Mouse (Mus musculus) heart, embryonic 13.5 days (tissue): ENCODE results near the gene Hoxb3. TPM values are rescaled to one million over a fixed set of nuclear protein-coding genes. Genes with fewer than 3 reads are reported as not detected.

Source experiments
- ATAC-seq: fragments of 200-750 bp; cut with Nextera tagmentation; 2 replicates; pipeline ENCODE4 v1.8.0; 2017; ENCODE audit warnings: moderate TSS enrichment; ENCODE audit not compliant: insufficient number of reproducible peaks, low FRiP score, low TSS enrichment; ENCODE audit errors: extremely low read depth
- H3K27ac ChIP-seq: fragments of 300-500 bp; sonication (generic); replicated peaks from 2 replicates; pipeline ENCODE4 v1.5.1; 2015; ENCODE audit warnings: moderate library complexity, mild to moderate bottlenecking, inconsistent platforms
- H3K27me3 ChIP-seq: fragments of 300-500 bp; sonication (generic); replicated peaks from 2 replicates; pipeline ENCODE4 v1.6.1; 2015; ENCODE audit warnings: mild to moderate bottlenecking, inconsistent platforms
- H3K36me3 ChIP-seq: fragments of 300-500 bp; sonication (generic); 2 replicates; pipeline ENCODE4 v1.6.1; 2015; ENCODE audit warnings: mild to moderate bottlenecking, inconsistent platforms
- H3K4me1 ChIP-seq: fragments of 300-500 bp; sonication (generic); 2 replicates; pipeline ENCODE4 v1.6.1; 2015; ENCODE audit warnings: inconsistent platforms
- H3K4me2 ChIP-seq: fragments of 300-500 bp; sonication (generic); 2 replicates; pipeline ENCODE4 v1.6.1; 2015; ENCODE audit warnings: inconsistent platforms, mild to moderate bottlenecking, moderate library complexity
- H3K4me3 ChIP-seq: fragments of 300-500 bp; sonication (generic); 2 replicates; pipeline ENCODE4 v1.5.1; 2015; ENCODE audit warnings: moderate library complexity, mild to moderate bottlenecking, inconsistent platforms
- H3K9ac ChIP-seq: fragments of 300-500 bp; sonication (generic); 2 replicates; pipeline ENCODE4 v1.6.1; 2015; ENCODE audit warnings: inconsistent platforms, mild to moderate bottlenecking, moderate library complexity
- H3K9me3 ChIP-seq: fragments of 300-500 bp; sonication (generic); 2 replicates; pipeline ENCODE4 v1.6.1; 2016; ENCODE audit warnings: inconsistent platforms
- WGBS: fragments of 180-500 bp; shearing (Covaris S2); methylation state at CpG from one replicate; pipeline ENCODE4 v1.1.7; 2015; ENCODE audit warnings: mixed read lengths; 5-methylcytosine and 5-hydroxymethylcytosine counted together
- polyA plus RNA-seq: library from polyadenylated mRNA; unstranded; fragments of >200 nt; fragmentation: Nextera tagmentation; extraction: Ambion mirVana; gene quantifications from 2 replicates; pipeline ENCODE4 v1.2.1, GENCODE M21; 2015

Gene Hoxb3
- polyA plus RNA-seq, 1 experiment from 2014 or later, result 1.1 TPM

- Histone ChIP-seq H3K27me3 (peaks cover 100% of the 10 kb centered on the region), H3K4me3 (peak overlapping the region; percentile 23), H3K4me1 (no peaks in the 10 kb centered on the region; the same call in 1 of the 2 replicates), H3K36me3 (no peaks in the 10 kb centered on the region), H3K4me2 (peak overlapping the region; percentile 49), H3K9me3 (no peaks in the 10 kb centered on the region), H3K27ac (peak overlapping the region; percentile 45; the same call in 1 of the 2 replicates), H3K9ac (peak overlapping the region; percentile 67)
- no peak for ATAC-seq
- 8% methylated on average over 8 of the region's 8 CpGs for WGBS
Observed at GRCm38 (mm10) chr11:96324965-96325364, 1.8 kb downstream of the Hoxb3 start.

- H3K4me3 ChIP-seq, result peak overlapping the region; percentile 23
- ATAC-seq, result no peak
- 5% methylated on average over 22 of the region's 22 CpGs for WGBS
- H3K27me3 ChIP-seq, result peaks cover 100% of the 10 kb centered on the region
- peak overlapping the region; percentile 67 for H3K9ac ChIP-seq
- H3K9me3 ChIP-seq, result no peaks in the 10 kb centered on the region
- peak overlapping the region; percentile 49 for H3K4me2 ChIP-seq
- H3K27ac ChIP-seq, result peak overlapping the region; percentile 45; the same call in 1 of the 2 replicates
- H3K36me3 ChIP-seq, result no peaks in the 10 kb centered on the region
- H3K4me1 ChIP-seq, result no peaks in the 10 kb centered on the region; the same call in 1 of the 2 replicates
Observed at GRCm38 (mm10) chr11:96325747-96326212, 2.7 kb downstream of the Hoxb3 start.

- WGBS, result 8% methylated on average over 12 of the region's 12 CpGs
- H3K9me3 ChIP-seq, result no peaks in the 10 kb centered on the region
- H3K4me1 ChIP-seq, result no peaks in the 10 kb centered on the region; the same call in 1 of the 2 replicates
- H3K4me3 ChIP-seq, result peak overlapping the region; percentile 9; the same call in 1 of the 2 replicates
- H3K27ac ChIP-seq, result peak overlapping the region; percentile 15; the same call in 1 of the 2 replicates
- peaks cover 100% of the 10 kb centered on the region for H3K27me3 ChIP-seq
- H3K9ac ChIP-seq, result peak overlapping the region; percentile 44; the same call in 1 of the 2 replicates
- no peak for ATAC-seq
- H3K36me3 ChIP-seq, result no peaks in the 10 kb centered on the region
- H3K4me2 ChIP-seq, result peak overlapping the region; percentile 49
Observed at GRCm38 (mm10) chr11:96326705-96327104, 3.6 kb downstream of the Hoxb3 start.

GRCm38 (mm10) chr11:96327122-96327521 is 4.0 kb downstream of the Hoxb3 start:
- Histone ChIP-seq H3K27ac (0 out of 2 replicates have a peak overlapping the region, but pooled peaks have one; percentile 17), H3K4me1 (no peaks in the 10 kb centered on the region; the same call in 1 of the 2 replicates), H3K27me3 (peaks cover 100% of the 10 kb centered on the region), H3K9ac (0 out of 2 replicates have a peak overlapping the region, but pooled peaks have one; percentile 44), H3K36me3 (no peaks in the 10 kb centered on the region), H3K9me3 (no peaks in the 10 kb centered on the region), H3K4me2 (peak overlapping the region; percentile 49), H3K4me3 (no peak overlapping the region)
- whole genome bisulfite sequencing, result 14% methylated on average over 7 of the region's 7 CpGs
- no peak for ATAC-seq

GRCm38 (mm10) chr11:96327750-96328149 is 4.6 kb downstream of the Hoxb3 start:
- peaks cover 2% of the 10 kb centered on the region for H3K4me1 ChIP-seq
- H3K4me3 ChIP-seq, result no peak overlapping the region
- 14% methylated on average over 5 of the region's 5 CpGs for WGBS
- H3K36me3 ChIP-seq, result no peaks in the 10 kb centered on the region
- H3K9me3 ChIP-seq, result no peaks in the 10 kb centered on the region
- no peak for ATAC-seq
- no peak overlapping the region for H3K9ac ChIP-seq
- peaks cover 100% of the 10 kb centered on the region for H3K27me3 ChIP-seq
- peak overlapping the region; percentile 49 for H3K4me2 ChIP-seq
- H3K27ac ChIP-seq, result 0 out of 2 replicates have a peak overlapping the region, but pooled peaks have one; percentile 17

GRCm38 (mm10) chr11:96328605-96329004 is 5.5 kb downstream of the Hoxb3 start:
- Histone ChIP-seq H3K27ac (0 out of 2 replicates have a peak overlapping the region, but pooled peaks have one; percentile 24), H3K9me3 (no peaks in the 10 kb centered on the region), H3K36me3 (no peaks in the 10 kb centered on the region), H3K9ac (no peak overlapping the region), H3K4me1 (peaks cover 4% of the 10 kb centered on the region), H3K4me3 (no peak overlapping the region), H3K27me3 (peaks cover 100% of the 10 kb centered on the region), H3K4me2 (0 out of 2 replicates have a peak overlapping the region, but pooled peaks have one; percentile 9)
- ATAC-seq, result no peak
- WGBS, result 11% methylated on average over 8 of the region's 8 CpGs

GRCm38 (mm10) chr11:96332105-96332504 is 9.0 kb downstream of the Hoxb3 start:
- WGBS, result 2% methylated on average over 8 of the region's 8 CpGs
- H3K4me1 ChIP-seq, result peaks cover 4% of the 10 kb centered on the region
- no peaks in the 10 kb centered on the region for H3K9me3 ChIP-seq
- no peak for ATAC-seq
- no peaks in the 10 kb centered on the region for H3K36me3 ChIP-seq
- H3K4me3 ChIP-seq, result peak overlapping the region; percentile 50
- peaks cover 100% of the 10 kb centered on the region for H3K27me3 ChIP-seq
- H3K4me2 ChIP-seq, result peak overlapping the region; percentile 67
- peak overlapping the region; percentile 67 for H3K27ac ChIP-seq
- peak overlapping the region; percentile 77 for H3K9ac ChIP-seq

- peaks cover 100% of the 10 kb centered on the region for H3K27me3 ChIP-seq
- H3K27ac ChIP-seq, result peak overlapping the region; percentile 67
- H3K4me3 ChIP-seq, result peak overlapping the region; percentile 50
- no peak for ATAC-seq
- under 1% methylated on average over 35 of the region's 35 CpGs for WGBS
- H3K9me3 ChIP-seq, result no peaks in the 10 kb centered on the region
- H3K4me1 ChIP-seq, result peaks cover 4% of the 10 kb centered on the region
- no peaks in the 10 kb centered on the region for H3K36me3 ChIP-seq
- peak overlapping the region; percentile 77 for H3K9ac ChIP-seq
- H3K4me2 ChIP-seq, result peak overlapping the region; percentile 67
Observed at GRCm38 (mm10) chr11:96332618-96333032, 9.5 kb downstream of the Hoxb3 start.

GRCm38 (mm10) chr11:96333241-96334001 is 10.3 kb downstream of the Hoxb3 start:
- H3K36me3 ChIP-seq, result no peaks in the 10 kb centered on the region
- peaks cover 7% of the 10 kb centered on the region for H3K4me1 ChIP-seq
- H3K27ac ChIP-seq, result peak overlapping the region; percentile 67
- H3K9me3 ChIP-seq, result no peaks in the 10 kb centered on the region
- H3K27me3 ChIP-seq, result peaks cover 100% of the 10 kb centered on the region
- peak overlapping the region; percentile 77 for H3K9ac ChIP-seq
- 9% methylated on average over 17 of the region's 17 CpGs for WGBS
- H3K4me3 ChIP-seq, result peak overlapping the region; percentile 50
- no peak for ATAC-seq
- H3K4me2 ChIP-seq, result peak overlapping the region; percentile 67

- H3K4me2 ChIP-seq, result peak overlapping the region; percentile 67
- H3K4me3 ChIP-seq, result peak overlapping the region; percentile 50
- H3K9ac ChIP-seq, result peak overlapping the region; percentile 77
Observed at GRCm38 (mm10) chr11:96334002-96334364, 10.9 kb downstream of the Hoxb3 start.

GRCm38 (mm10) chr11:96334998-96335397 is 11.9 kb downstream of the Hoxb3 start:
- no peak overlapping the region for H3K4me3 ChIP-seq
- WGBS, result 51% methylated on average over 3 of the region's 3 CpGs
- H3K9ac ChIP-seq, result no peak overlapping the region
- peaks cover 100% of the 10 kb centered on the region for H3K27me3 ChIP-seq
- peaks cover 12% of the 10 kb centered on the region for H3K4me1 ChIP-seq
- no peak overlapping the region; the same call in 1 of the 2 replicates for H3K4me2 ChIP-seq
- no peaks in the 10 kb centered on the region for H3K36me3 ChIP-seq
- H3K27ac ChIP-seq, result no peak overlapping the region
- no peak for ATAC-seq
- H3K9me3 ChIP-seq, result no peaks in the 10 kb centered on the region

More at GRCm38 (mm10) chr11:96334002-96334364, 10.9 kb downstream of the Hoxb3 start:
- 12% methylated on average over 2 of the region's 2 CpGs for WGBS
- peaks cover 100% of the 10 kb centered on the region for H3K27me3 ChIP-seq
- H3K4me1 ChIP-seq, result peaks cover 10% of the 10 kb centered on the region
- H3K36me3 ChIP-seq, result no peaks in the 10 kb centered on the region
- H3K27ac ChIP-seq, result peak overlapping the region; percentile 67
- no peaks in the 10 kb centered on the region for H3K9me3 ChIP-seq
- no peak for ATAC-seq
